Mouse (Mus musculus): ENCODE data around the gene Slbp. TPM values are rescaled to one million over a fixed set of nuclear protein-coding genes. Genes with fewer than 3 reads are reported as not detected.
A peak's percentile ranks its signal among the peaks of the same experiment; 100 is the strongest.

Gene Slbp
- total RNA-seq, 1 experiment from 2014 or later = 122 TPM

DNA sequence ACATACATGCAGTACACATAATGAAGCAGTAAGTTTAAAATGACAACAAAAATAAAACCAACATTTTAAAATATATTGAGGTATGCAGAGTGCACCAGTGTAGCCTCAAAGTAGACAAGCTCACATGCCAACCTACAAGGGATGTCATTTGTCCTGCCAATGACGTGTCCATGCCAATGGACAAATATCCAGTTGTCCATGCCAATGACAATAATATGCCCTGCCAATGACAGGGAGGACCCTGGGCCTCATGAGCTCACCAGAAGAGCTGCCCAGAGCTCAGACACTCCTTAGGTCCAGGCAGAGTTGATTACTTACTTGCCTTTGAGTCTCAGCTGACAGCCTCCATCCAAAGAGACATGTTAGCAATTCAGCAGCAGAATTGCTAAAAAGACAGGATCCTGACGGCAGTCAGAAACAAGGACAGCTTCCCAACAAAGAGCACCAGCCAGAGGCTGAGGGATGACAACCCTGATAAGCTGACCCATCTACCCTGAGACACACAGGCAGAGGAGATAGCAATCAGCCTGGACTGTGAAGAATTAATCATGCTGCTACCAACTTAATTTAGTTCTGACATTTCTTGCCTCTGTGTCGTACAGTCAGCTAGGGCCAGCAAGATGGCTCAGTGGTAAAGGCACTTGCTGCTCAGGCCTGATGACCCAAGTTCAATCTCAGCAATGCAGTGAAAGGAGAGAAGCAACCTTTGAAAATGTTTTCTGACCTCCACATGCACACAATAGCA is 14.6 kb downstream of the Slbp start:
- ATAC-seq (ENCODE audit: extremely low read depth, insufficient number of reproducible peaks, low FRiP score, poor library complexity, severe bottlenecking) = no peak

- no peak for ATAC-seq (ENCODE audit: extremely low read depth, insufficient number of reproducible peaks, low FRiP score, poor library complexity, severe bottlenecking)
Observed at GRCm38 (mm10) chr5:33635361-33635760, 17.0 kb downstream of the Slbp start.

DNA sequence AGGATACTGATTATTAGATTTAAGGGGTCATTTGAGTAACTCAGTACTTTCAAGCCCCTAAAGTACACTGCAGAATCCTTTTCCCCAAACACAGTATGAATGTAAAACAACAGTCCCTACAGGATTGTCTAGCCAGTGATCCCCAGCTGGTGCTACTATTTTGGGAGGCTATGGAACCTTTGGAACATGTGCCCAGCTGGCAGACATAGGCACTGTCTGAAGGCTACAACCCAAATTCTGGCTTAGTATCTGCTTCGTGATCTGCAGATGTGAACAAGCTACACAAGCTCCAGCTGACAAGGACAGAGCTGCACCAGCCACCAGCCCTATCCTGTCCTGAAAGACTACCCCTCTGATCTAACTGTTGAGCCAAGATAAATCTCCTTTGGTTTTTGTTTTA is 19.8 kb downstream of the Slbp start:
- ATAC-seq (ENCODE audit: extremely low read depth, insufficient number of reproducible peaks, low FRiP score, poor library complexity, severe bottlenecking) = no peak

DNA sequence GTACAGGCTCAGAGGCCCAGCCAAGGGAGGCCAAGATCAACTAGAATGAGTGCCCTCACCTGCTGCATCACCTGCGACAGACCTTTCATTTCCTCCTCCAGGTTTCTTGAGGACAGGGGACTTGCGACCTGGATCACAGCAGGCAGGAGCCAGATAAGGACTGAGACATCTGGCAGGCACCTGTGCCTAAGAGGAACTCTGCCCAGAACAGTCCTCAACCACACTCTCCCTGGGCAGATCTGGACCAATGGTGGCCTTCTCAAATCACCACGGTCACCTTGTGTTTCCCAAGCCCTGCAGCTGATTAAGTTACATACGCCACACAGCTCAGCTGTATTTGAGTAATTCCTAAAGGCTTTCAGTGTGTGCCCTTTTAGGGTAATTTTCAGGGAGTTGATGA is 21.8 kb downstream of the Slbp start:
- no peak for ATAC-seq (ENCODE audit: extremely low read depth, insufficient number of reproducible peaks, low FRiP score, poor library complexity, severe bottlenecking)

DNA sequence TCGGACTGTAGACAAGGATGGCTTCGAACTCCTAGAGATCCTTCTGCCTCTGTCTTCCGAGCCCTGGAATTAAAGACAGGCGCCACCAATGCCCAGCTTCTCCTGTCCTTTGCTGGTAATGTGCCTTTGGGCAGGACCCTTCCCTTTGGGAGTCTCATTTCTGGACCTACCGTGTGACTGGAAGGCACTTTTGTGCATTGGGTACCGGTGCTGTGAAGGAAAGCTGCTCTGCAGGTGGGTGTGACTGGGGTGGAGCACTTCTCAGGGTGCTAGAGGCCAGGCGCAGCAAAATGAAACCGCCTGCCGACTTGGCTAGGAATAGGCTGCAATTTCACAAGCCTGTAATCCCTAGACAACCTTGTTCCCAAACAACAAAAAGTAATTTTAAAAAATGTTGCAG is 22.3 kb downstream of the Slbp start:
- 0 out of 2 replicates have a peak, but pooled peaks have one; percentile 2 for ATAC-seq (ENCODE audit: extremely low read depth, insufficient number of reproducible peaks, low FRiP score, poor library complexity, severe bottlenecking)

GRCm38 (mm10) chr5:33629301-33629987 is 22.9 kb downstream of the Slbp start, which contains the start of the genes Fam53a and Gm9903:
TSS of gene Fam53a (minus strand) at chr5:33629635.
TSS of gene Gm9903 (plus strand) at chr5:33629925.
- ATAC-seq (ENCODE audit: extremely low read depth, insufficient number of reproducible peaks, low FRiP score, poor library complexity, severe bottlenecking) = peak; percentile 92

DNA sequence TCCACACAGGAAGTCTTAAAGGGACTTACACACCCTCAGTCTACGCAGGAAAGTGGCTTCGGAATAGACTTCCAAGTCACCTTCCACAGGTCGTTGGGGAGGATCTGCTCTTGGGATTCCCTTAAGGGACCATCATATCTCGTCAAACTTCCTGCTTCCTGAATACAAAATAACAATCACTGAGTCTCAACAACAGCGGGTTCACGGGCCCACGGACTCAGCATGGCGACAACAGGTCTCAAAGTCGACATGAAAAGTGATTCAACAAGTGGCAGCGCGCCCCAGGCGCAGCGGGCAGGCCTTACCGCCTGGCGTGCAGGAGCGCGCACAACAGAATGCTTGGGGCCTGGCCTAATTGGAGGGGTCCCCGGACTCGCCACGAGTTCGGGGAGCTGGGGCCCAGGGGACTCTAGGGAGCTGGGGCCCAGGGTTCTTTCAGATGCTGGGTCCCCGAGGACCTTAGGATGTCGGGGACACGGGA is 23.5 kb downstream of the Slbp start:
- no peak for ATAC-seq (ENCODE audit: extremely low read depth, insufficient number of reproducible peaks, low FRiP score, poor library complexity, severe bottlenecking)

GRCm38 (mm10) chr5:33627968-33628367 is 24.4 kb downstream of the Slbp start:
- no peak for ATAC-seq (ENCODE audit: extremely low read depth, insufficient number of reproducible peaks, low FRiP score, poor library complexity, severe bottlenecking)

- ATAC-seq (ENCODE audit: extremely low read depth, insufficient number of reproducible peaks, low FRiP score, poor library complexity, severe bottlenecking) = no peak
Observed at GRCm38 (mm10) chr5:33623766-33624165, 28.6 kb downstream of the Slbp start.

GRCm38 (mm10) chr5:33622671-33623070 is 29.7 kb downstream of the Slbp start:
- ATAC-seq (ENCODE audit: extremely low read depth, insufficient number of reproducible peaks, low FRiP score, poor library complexity, severe bottlenecking) = no peak

DNA sequence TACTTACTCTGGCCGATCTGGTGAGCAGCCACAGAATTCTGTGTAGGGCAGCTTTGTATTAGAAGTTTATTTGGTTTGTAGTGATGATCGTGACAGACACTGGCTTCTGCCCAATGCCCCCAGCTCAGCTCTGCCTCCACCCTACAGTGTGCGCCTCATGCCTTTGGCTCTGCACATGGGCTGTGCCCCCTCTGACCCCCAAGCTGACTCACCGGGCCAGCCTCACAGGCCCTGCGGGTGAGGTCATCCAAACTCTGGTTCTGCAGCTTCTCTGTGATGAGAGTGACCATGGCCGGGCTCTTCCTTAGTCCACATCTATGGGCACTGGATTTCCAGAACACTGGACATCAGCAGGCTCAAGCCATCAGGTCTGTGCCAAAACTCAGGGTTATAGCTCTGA is 38.0 kb downstream of the Slbp start:
- ATAC-seq (ENCODE audit: extremely low read depth, insufficient number of reproducible peaks, low FRiP score, poor library complexity, severe bottlenecking) = no peak

GRCm38 (mm10) chr5:33611795-33612194 is 40.6 kb downstream of the Slbp start:
- ATAC-seq (ENCODE audit: extremely low read depth, insufficient number of reproducible peaks, low FRiP score, poor library complexity, severe bottlenecking) = no peak

GRCm38 (mm10) chr5:33609226-33609625 is 43.1 kb downstream of the Slbp start:
- no peak for ATAC-seq (ENCODE audit: extremely low read depth, insufficient number of reproducible peaks, low FRiP score, poor library complexity, severe bottlenecking)

- no peak for ATAC-seq (ENCODE audit: extremely low read depth, insufficient number of reproducible peaks, low FRiP score, poor library complexity, severe bottlenecking)
Observed at GRCm38 (mm10) chr5:33607434-33607833, 44.9 kb downstream of the Slbp start.

- ATAC-seq (ENCODE audit: extremely low read depth, insufficient number of reproducible peaks, low FRiP score, poor library complexity, severe bottlenecking) = no peak
Observed at GRCm38 (mm10) chr5:33606631-33607030, 45.7 kb downstream of the Slbp start.

- ATAC-seq (ENCODE audit: extremely low read depth, insufficient number of reproducible peaks, low FRiP score, poor library complexity, severe bottlenecking) = no peak
Observed at GRCm38 (mm10) chr5:33605314-33605713, 47.1 kb downstream of the Slbp start.

DNA sequence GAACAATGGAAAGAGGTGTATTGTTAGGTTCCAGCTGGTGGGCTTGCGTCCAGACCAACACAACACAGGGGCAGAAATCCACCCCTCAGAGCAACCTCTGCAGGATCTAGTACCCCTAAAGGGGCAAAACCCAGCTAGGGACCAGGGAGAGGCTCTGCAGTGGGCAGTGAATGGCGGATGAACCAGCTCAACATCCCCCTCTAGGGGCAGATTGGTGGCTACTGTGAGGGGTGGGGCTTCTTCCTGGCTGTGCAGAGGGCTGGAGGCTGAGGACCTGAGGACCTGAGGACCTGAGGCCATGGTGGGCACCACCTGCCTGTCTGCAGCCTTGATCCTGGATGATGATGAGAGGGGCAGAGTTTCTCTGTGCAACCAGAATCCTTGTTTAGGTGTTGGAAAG is 58.8 kb downstream of the Slbp start:
- no peak for ATAC-seq (ENCODE audit: extremely low read depth, insufficient number of reproducible peaks, low FRiP score, poor library complexity, severe bottlenecking)

GRCm38 (mm10) chr5:33589221-33589888 is 63.0 kb downstream of the Slbp start:
- peak; percentile 53; the same call in 1 of the 2 replicates for ATAC-seq (ENCODE audit: extremely low read depth, insufficient number of reproducible peaks, low FRiP score, poor library complexity, severe bottlenecking)

GRCm38 (mm10) chr5:33588066-33588465 is 64.3 kb downstream of the Slbp start:
- no peak for ATAC-seq (ENCODE audit: extremely low read depth, insufficient number of reproducible peaks, low FRiP score, poor library complexity, severe bottlenecking)

Measured in neutrophil, adult 5-6 weeks (primary cell).